Mouse (Mus musculus): Measurements from ENCODE around the gene Zc3h13. TPM values are rescaled to one million over a fixed set of nuclear protein-coding genes. Genes with fewer than 3 reads are reported as not detected.

Gene Zc3h13
- total and polyA plus RNA-seq, 2 experiments from 2014 or later, result 13.5 to 43.1 TPM

- ATAC-seq, result no peak
- 40% methylated on average over 2 of the region's 2 CpGs for WGBS
Observed at GRCm38 (mm10) chr14:75376256-75376655, 92.1 kb downstream of the Zc3h13 start.

GRCm38 (mm10) chr14:75377612-75378011 lies 93.4 kb downstream of the Zc3h13 start:
- Histone ChIP-seq H3K27me3 (ENCODE audit: insufficient read depth, low read length) (no peaks in the 10 kb centered on the region), H3K9ac (replicated peaks; ENCODE audit: low read length) (no peak overlapping the region), H3K9me3 (ENCODE audit: low read length) (no peaks in the 10 kb centered on the region), H3K36me3 (ENCODE audit: insufficient read depth, low read length) (no peaks in the 10 kb centered on the region), H3K27ac (no peak overlapping the region), H3K4me1 (ENCODE audit: insufficient read depth, low read length) (no peaks in the 10 kb centered on the region; the same call in 1 of the 2 replicates), H3K4me2 (ENCODE audit: low read depth, low read length) (no peak overlapping the region), H3K4me3 (ENCODE audit: low read length) (no peak overlapping the region)
- no peak for ATAC-seq
- 43% methylated on average over 7 of the region's 7 CpGs for WGBS
- DNase-seq (ENCODE audit: low spot score), result peak; percentile 27
- no peak for TF ChIP-seq CTCF (IDR thresholded peaks at IDR 0.05; ENCODE audit: low read depth)

More at GRCm38 (mm10) chr14:75376256-75376655, 92.1 kb downstream of the Zc3h13 start:
- Histone ChIP-seq H3K36me3 (ENCODE audit: insufficient read depth, low read length) (no peaks in the 10 kb centered on the region), H3K27ac (no peak overlapping the region), H3K27me3 (ENCODE audit: insufficient read depth, low read length) (no peaks in the 10 kb centered on the region), H3K4me2 (ENCODE audit: low read depth, low read length) (no peak overlapping the region), H3K9me3 (ENCODE audit: low read length) (no peaks in the 10 kb centered on the region), H3K9ac (replicated peaks; ENCODE audit: low read length) (no peak overlapping the region), H3K4me3 (ENCODE audit: low read length) (no peak overlapping the region), H3K4me1 (ENCODE audit: insufficient read depth, low read length) (no peaks in the 10 kb centered on the region; the same call in 1 of the 2 replicates)
- no peak for DNase-seq (ENCODE audit: low spot score)
- TF ChIP-seq CTCF (IDR thresholded peaks at IDR 0.05; ENCODE audit: low read depth), result no peak

Small RNA genes within 50 kb of the gene (microRNA-seq; reads per million reads assigned to microRNA genes)
- gene Gm44482, result 0 reads per million in 2 experiments

Other genes starting within 250 kb of the Zc3h13 start
- not detected in 2 replicates for gene Lrrc63, start 153.5 kb upstream of the Zc3h13 start, total RNA-seq (2014; rRNA removed)
- 0.09 TPM in 1 of 2 replicates, not detected in the other for gene Lrrc63, start 153.5 kb upstream of the Zc3h13 start, polyA plus RNA-seq (2015; fragmentation: Nextera tagmentation; extraction: Ambion mirVana)
- gene Lcp1, start 153.3 kb upstream of the Zc3h13 start, total RNA-seq (2014; rRNA removed), result 6.5 and 6.9 TPM in 2 replicates
- 7.9 and 8.3 TPM in 2 replicates for gene Lcp1, start 153.3 kb upstream of the Zc3h13 start, polyA plus RNA-seq (2015; fragmentation: Nextera tagmentation; extraction: Ambion mirVana)
- not detected in 2 replicates for gene Cpb2, start 42.1 kb upstream of the Zc3h13 start, total RNA-seq (2014; rRNA removed)
- not detected in 2 replicates for gene Cpb2, start 42.1 kb upstream of the Zc3h13 start, polyA plus RNA-seq (2015; fragmentation: Nextera tagmentation; extraction: Ambion mirVana)
- gene Siah3, start 171.6 kb downstream of the Zc3h13 start, total RNA-seq (2014; rRNA removed), result 8.2 and 11.1 TPM in 2 replicates
- 2.5 and 3.1 TPM in 2 replicates for gene Siah3, start 171.6 kb downstream of the Zc3h13 start, polyA plus RNA-seq (2015; fragmentation: Nextera tagmentation; extraction: Ambion mirVana)

Measured in hindbrain, postnatal 0 days (tissue).